Mouse (Mus musculus) adrenal gland, adult 18-20 months (tissue): Measurements from ENCODE around the gene Zmynd11. TPM values are rescaled to one million over a fixed set of nuclear protein-coding genes. Genes with fewer than 3 reads are reported as not detected.

Experiments used
- DNase-seq, 2 experiments: peaks; one replicate each; pipeline ENCODE4 v3.0.0; 2021 to 2022; ENCODE audit warnings: low spot score in 2 of 2
- total RNA-seq, 2 experiments: library from RNA; stranded (reverse); gene quantifications; 1 replicate in 1 of 2; 2 replicates in 1 of 2; pipeline ENCODE4 v1.2.3; 2021

Gene Zmynd11
- total RNA-seq, 2 experiments from 2014 or later = 137 to 162 TPM

- DNase-seq = no peak
Measured at GRCm38 (mm10) chr13:9663593-9663992, 101.5 kb downstream of the Zmynd11 start.

- no peak for DNase-seq
Measured at GRCm38 (mm10) chr13:9660711-9661110, 104.4 kb downstream of the Zmynd11 start.

- DNase-seq = no peak
Measured at GRCm38 (mm10) chr13:9656613-9657012, 108.5 kb downstream of the Zmynd11 start.

- no peak for DNase-seq
Measured at GRCm38 (mm10) chr13:9653018-9653417, 112.1 kb downstream of the Zmynd11 start.

- no peak for DNase-seq
Measured at GRCm38 (mm10) chr13:9650580-9650979, 114.5 kb downstream of the Zmynd11 start.

- DNase-seq = no peak
Measured at GRCm38 (mm10) chr13:9649894-9650293, 115.2 kb downstream of the Zmynd11 start.

GRCm38 (mm10) chr13:9648716-9649115 lies 116.4 kb downstream of the Zmynd11 start:
- DNase-seq = peak in 1 of 2 experiments; percentile 45

GRCm38 (mm10) chr13:9637949-9638348 lies 127.2 kb downstream of the Zmynd11 start:
- no peak for DNase-seq

- DNase-seq = no peak
Measured at GRCm38 (mm10) chr13:9636505-9636904, 128.6 kb downstream of the Zmynd11 start.

- DNase-seq = no peak
Measured at GRCm38 (mm10) chr13:9635951-9636350, 129.2 kb downstream of the Zmynd11 start.
